Mouse (Mus musculus) neural tube, embryonic 10.5 days (tissue): ENCODE data around the gene Lmo7.

Experiments used
- DNase-seq: peaks from one replicate; pipeline ENCODE4 v3.0.0-alpha.2; 2017; ENCODE audit warnings: low spot score; ENCODE audit errors: extremely low spot score

Lmo7 gene

GRCm38 (mm10) chr14:101872846-101873245, 143.1 kb downstream of the Lmo7 start:
- no peak for DNase-seq

- DNase-seq, result no peak
Measured at GRCm38 (mm10) chr14:101878346-101879049, 148.7 kb downstream of the Lmo7 start.

- DNase-seq, result no peak
Measured at GRCm38 (mm10) chr14:101879050-101879694, 149.4 kb downstream of the Lmo7 start.

DNA sequence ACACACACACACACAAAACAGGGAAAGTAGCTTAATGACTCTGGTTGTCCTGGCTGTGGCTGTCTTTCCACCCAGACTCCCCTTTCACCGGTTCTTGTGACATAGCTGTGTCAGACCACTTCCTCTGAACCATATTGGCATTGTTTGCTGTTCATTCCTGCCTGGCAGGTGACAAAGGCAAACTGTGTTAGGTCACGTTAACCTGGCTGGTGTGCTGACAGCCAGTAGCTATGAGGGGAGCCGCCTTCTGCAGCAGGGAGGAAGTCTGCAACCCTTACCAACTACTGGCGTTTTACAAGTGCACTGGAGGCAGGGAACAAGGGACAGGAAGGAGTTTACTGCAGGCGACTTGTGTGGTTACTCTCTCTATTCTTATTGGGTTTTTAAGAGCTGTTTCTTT, 153.2 kb downstream of the Lmo7 start:
- DNase-seq, result no peak

DNA sequence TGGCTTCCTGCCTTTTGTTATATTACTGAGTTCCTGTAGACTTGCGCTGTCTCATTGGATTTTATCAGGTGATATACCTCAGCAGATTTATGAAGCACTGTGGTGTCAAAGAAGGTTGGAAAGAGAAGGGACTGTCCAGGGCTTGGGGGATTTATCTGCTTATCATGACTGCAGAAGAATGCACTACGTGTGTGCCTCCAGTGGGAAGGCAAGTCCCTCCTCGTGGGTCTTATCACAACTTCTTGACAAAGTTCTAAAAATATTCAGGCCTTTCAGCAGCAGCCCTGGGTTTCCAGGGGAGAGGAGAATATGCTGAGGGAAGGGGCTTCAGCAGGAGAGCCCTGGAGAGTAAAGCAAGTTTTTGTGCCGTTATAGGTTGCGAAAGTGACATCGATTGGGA, 154.0 kb downstream of the Lmo7 start:
- DNase-seq, result no peak

DNA sequence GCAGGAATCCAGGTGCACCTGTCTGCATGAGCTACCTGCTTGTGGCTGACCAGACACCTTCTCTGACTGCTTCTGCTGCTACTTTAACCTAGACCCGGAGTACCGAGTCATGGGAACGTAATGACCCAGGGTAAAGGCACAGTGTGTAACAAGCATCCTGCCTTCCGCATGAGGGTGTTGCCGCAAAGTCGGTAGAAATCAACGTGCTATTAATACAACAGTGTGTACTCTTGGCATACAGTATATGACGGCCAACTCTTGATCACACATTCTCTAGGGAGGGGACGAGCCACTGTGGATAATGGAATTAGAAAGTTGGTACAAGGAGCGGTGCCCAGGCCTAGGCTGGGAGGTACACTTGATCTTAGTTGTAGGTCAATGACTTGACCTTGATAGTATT, 156.6 kb downstream of the Lmo7 start:
- DNase-seq, result no peak

GRCm38 (mm10) chr14:101891903-101892448, 162.2 kb downstream of the Lmo7 start:
- DNase-seq, result no peak

DNA sequence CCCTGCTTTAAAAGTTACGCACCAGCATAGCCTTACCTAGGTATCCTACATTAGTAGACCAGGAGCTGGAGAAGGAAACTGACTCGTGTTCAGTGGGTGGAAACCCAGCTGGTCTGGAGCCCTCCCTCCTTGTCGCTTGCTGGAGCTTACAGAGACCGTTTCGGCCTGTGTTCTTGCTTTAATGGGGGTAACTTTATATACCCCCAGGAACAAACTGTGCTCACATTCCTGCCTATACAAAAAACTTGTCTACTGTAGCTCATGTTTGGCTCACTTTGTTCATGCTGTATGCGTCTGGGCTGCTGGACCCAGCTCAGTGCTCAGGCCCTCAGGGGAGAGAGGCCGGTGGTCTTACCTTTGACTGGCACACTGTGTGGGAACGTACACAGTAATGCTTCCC, 162.7 kb downstream of the Lmo7 start:
- no peak for DNase-seq

DNA sequence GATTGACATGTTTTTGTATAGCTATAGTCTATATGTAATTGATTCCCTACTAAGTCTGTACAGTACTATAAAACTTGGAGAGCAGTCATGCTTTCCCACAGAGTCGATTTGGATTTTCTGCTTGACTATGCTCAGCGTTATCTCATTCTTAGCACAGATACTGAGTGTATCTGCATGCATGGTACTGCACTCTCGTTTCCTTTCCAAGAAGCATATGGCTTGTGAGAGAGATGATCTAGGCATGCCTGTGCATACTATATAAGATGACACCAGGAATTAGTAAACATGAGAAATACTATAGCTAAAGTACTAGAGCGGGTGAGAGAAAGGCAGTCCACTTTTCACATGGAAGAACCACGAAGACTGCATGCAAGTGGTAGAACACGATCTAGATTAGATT, 163.5 kb downstream of the Lmo7 start:
- no peak for DNase-seq

DNA sequence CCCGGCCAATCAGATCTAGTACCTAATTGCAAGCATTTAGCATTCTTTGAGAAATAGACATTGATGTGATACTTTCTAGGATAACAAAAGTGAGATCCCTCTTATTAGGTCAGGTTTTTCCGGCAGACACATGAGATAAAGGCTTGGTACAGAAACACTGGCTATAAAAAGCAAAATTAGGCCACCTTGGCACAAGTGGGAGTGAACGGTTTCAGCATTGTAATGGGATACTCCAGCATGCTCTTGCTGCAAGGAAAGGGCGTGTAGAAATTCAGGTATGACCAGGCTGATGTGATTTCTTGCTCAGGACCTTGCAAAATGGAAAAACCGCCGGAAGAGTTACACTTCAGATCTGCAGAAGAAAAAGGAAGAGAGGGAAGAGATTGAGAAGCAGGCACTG, 168.5 kb downstream of the Lmo7 start:
- no peak for DNase-seq

- DNase-seq, result no peak
Measured at GRCm38 (mm10) chr14:101901496-101901895, 171.7 kb downstream of the Lmo7 start.

DNA sequence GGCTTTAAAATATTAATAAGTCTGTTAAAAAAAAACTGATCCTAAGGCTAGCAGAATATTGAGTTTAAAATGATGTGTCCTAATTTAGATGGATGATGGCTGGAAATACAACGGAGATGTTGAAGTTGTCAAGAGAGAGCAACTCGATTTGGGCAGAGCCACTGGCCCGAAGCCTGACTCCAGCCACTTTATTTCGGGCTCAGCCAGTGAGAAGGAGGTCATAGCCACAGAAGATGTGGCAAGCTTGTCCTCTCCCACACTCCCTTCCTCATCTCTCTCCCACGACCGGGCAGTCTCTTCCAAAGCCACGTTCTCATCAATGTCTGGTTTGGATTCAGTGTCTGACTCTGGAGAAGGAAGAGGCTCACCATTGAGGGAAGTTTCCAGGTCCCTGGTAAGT, 172.2 kb downstream of the Lmo7 start:
- DNase-seq, result no peak

GRCm38 (mm10) chr14:101903722-101904121, 174.0 kb downstream of the Lmo7 start:
- DNase-seq, result no peak

- DNase-seq, result no peak
Measured at GRCm38 (mm10) chr14:101911983-101912382, 182.2 kb downstream of the Lmo7 start.

DNA sequence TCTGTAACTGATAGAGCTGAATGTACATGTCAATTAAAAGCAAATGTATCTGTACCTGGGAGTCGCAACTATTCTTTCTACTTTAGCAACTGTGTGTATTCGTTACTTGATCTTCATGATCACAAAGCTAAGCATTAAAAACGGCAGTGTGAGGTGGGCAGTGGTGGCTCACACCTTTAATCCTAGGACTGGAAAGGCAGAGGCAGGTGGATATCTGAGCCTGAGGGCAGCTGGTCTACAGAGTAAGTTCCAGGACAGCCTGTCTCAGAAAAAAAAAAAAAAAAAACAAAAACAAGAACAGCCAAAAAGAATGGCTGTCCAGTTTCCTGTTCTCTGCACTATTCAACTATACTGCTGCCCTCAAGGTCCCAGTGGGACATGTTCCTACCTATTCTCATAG, 182.6 kb downstream of the Lmo7 start:
- no peak for DNase-seq

- DNase-seq, result no peak
Measured at GRCm38 (mm10) chr14:101914321-101914720, 184.6 kb downstream of the Lmo7 start.

DNA sequence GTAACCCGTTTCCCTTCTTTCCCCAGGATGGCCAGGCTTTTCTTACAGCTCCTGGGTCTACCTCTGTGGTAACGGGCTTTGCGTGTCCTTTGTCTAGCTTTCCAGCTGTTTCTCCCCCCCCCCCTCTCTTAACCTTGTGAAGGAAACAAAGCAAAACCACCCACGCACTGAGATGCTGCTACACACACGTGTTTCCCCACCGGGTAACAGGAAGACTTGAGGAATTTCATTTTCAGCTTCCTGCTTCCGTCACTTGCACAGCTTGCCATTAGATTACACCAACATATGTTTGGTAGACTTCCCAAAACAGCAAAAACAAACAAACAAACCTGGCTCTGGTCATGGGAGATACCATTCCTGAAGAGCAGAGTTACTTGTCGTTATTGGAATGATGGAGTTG, 186.1 kb downstream of the Lmo7 start:
- no peak for DNase-seq

DNA sequence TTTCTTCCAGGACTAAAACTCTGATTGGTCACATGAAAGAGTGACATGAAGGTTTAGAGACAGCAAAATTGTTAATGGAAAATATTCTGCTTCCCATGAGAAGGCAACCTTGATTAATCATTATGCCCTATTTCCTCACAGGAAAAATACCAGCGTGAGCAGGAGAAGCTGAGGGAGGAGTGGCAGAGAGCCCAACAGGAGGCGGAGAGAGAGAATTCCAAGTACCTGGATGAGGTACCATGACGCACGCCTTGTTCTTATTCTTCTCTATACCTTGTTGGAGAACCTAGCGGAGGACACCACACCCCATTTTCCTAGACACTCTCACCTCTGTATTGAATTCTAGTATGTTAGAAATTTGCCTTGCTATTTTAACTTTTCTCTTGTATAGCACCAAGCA, 188.7 kb downstream of the Lmo7 start:
- DNase-seq, result no peak

DNA sequence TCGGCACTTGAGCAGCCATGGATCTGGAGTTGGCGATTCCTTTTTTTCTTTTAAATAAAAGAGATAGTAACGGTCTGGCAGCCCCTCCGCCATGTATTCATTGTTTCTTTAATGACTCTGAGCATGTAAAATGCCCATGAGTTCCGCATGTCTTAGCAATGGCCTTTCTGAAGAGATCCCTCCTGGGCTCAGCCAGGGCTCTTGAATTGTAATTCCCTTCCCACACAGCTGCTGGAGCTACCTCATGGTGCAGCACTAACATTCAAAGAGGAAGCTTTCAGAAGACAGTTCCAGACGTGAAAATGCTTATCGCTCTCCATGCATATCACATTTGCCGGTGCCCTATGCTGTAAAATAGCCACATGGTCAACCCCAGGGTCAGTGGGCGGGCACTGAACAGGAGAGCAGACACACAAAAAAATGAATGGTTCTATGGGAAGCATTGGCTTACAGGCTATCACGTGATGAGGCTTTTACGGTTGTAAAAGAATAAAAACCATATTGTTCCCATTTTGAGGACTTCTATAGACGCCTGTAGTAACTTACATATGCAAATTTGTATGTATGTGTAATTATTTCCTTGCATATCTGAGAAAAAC, 198.0 kb downstream of the Lmo7 start:
- DNase-seq, result no peak

DNA sequence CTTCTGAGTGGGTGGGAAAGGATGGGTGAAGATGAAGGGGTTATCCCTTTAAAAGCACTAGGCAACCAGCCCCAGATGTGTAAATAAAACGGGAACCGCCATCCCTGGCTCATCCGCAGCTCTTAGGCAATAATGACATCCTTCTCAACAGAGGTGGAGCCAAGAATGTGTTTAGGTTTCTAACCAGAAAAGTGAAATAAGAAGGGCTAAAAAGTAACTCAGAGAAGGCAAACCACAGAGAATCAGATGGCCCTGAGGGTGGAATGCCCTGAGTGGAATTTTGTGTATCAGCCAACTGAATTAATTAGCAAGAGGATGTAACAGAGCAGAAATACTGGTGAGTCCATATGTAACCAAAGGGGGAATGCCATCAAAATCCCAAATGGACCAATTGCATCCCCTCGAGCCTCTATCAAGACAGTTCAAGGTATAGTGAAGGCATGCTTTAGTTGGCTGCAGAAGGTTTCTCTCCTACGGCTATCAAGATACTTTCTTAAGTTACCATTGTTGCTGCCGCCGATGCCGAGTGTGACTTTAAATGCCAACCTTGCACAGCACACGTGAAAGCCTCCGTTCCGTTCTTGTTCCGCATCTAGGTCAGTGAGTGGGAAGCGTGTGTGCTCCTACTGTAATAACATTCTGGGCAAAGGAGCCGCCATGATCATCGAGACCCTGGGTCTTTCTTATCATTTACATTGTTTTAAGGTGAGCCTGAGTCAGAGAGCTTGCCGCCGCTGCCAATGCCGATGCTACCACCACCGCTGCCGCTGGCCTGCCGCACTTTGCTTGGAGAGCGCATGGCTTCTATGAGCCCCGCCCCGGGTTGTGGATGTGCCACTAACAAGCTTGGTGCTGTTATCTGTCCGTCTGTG, 201.1 kb downstream of the Lmo7 start:
- DNase-seq, result no peak

GRCm38 (mm10) chr14:101931448-101931750, 201.6 kb downstream of the Lmo7 start:
- no peak for DNase-seq

GRCm38 (mm10) chr14:101933551-101933950, 203.8 kb downstream of the Lmo7 start:
- DNase-seq, result no peak
